Mouse (Mus musculus): ENCODE results near the gene Npas2.

Npas2 gene

GRCm38 (mm10) chr1:39192997-39193861 lies at the start of gene Npas2:
Gene Npas2, plus strand, starts transcription at chr1:39193731.
- no peak for DNase-seq (ENCODE audit: low spot score)

GRCm38 (mm10) chr1:39156778-39157177 lies 36.8 kb upstream of the Npas2 start:
- no peak for DNase-seq (ENCODE audit: low spot score)

DNA sequence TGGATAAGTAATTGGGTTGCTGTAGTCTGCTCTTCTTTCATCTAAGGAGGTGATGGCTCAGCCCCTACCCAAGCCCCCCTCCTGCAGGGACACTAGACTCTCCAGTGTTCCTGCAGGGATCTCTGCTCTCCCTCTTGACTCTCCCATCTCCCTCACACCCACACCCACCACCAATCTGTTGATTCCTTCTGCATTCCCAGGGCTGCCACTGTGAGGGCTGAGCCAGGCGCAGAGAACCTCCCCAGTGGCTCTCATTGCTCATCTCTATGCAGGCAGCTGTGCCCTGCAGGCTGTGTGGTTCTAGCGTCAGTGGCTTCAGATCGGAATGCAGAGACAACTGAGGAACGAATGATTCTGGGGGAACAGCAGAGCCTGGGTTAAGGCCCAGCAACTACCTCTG lies 33.4 kb upstream of the Npas2 start:
- no peak for DNase-seq (ENCODE audit: low spot score)

DNA sequence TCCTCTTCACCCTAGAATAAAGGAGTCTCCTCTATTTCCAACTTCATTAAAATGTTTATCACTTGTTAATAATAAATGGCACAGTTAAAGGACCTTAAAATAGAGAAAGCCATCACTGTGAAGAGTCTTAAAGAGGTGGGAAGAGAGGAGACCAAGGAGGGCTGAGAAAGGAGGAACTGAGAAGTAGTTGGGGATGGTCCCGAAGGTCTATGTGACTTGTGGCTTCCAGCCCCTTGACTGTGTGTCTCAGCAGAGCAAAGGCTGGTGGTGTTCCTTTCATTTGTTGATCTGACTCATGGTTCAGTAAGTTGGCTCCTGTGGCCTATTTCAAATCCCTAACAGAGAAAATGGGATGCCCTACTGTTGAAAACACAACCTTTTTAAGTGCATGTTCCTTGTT lies 30.5 kb upstream of the Npas2 start:
- DNase-seq (ENCODE audit: low spot score), result no peak

DNA sequence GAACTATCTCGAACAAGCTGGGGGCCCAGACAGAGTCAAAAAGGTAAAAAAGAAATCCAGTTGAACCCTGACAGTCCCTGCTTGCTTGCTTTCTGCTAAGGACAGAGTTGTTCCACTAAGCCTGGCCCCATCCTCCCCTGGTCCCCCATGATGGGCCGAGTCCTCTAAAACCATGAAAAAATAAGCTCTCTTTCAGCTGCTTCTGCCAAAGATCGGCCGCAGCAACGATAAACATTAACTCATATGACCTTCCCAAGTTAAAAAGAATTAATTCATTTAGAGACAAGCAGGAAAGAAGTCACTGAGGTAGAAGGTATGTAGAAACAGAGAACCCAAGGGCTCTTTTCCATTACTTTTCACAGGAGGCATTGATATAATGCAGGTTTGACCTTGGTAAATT lies 16.8 kb upstream of the Npas2 start:
- no peak for DNase-seq (ENCODE audit: low spot score)

DNA sequence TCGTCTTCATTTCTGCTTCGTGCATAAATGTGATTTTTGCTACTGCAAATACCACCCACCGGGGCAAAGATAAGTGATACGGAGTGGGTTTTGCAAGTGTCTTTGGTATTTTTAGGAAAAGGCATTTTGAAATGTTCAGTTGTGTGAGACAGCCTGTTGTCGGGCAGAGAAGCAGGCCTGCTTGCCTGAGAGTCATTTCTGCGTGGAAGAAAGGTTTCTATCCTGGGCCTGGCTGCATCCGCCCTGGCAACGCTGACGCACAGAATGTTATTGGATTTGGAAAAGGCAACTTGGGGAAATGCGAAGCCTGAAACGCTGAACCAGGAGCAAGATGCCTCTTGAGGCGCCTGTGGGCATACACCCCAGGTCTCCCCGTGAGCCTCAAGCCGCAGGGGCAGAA lies 16.3 kb upstream of the Npas2 start:
- DNase-seq (ENCODE audit: low spot score), result no peak

GRCm38 (mm10) chr1:39179806-39180205 lies 13.7 kb upstream of the Npas2 start:
- no peak for DNase-seq (ENCODE audit: low spot score)

GRCm38 (mm10) chr1:39180517-39180916 lies 13.0 kb upstream of the Npas2 start:
- DNase-seq (ENCODE audit: low spot score), result no peak

GRCm38 (mm10) chr1:39181901-39182300 lies 11.6 kb upstream of the Npas2 start:
- DNase-seq (ENCODE audit: low spot score), result no peak

GRCm38 (mm10) chr1:39185833-39186232 lies 7.7 kb upstream of the Npas2 start:
- no peak for DNase-seq (ENCODE audit: low spot score)

DNA sequence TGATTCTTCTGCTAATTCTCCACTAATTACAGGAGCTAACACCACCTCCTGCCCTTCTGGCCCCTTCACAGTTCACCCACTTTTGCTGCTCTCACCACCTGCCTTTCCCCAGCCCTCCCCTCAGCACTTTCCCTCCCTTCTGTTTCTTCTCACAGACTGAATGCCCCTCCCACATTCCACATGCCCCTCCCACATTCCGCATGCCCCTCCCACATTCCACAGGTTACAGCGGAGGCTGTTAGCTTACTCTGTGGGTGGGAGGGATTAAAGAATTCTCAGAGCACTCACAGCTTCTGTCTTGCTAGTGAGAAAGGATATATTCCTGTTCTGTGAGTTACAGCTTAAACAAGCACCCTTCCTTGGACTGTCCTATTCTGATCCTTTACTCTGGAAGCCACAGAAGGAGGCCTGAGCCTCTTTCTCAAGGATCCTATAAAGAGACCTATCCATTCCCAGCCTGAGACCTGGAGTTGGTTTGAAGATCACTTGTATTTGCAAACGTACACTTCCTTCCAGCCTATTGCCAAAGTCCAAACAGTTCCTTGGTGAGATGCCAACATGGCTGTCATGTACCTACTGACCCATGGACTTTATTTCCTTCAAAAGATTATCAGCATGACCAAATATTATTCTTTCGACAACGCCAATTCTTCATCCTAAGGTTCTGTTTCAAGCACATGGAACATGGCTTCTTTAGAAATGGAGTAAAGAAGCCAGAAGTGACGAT lies 6.7 kb upstream of the Npas2 start:
- DNase-seq (ENCODE audit: low spot score), result peak; percentile 67

- DNase-seq (ENCODE audit: low spot score), result no peak
Observed at GRCm38 (mm10) chr1:39191122-39191521, 2.4 kb upstream of the Npas2 start.

DNA sequence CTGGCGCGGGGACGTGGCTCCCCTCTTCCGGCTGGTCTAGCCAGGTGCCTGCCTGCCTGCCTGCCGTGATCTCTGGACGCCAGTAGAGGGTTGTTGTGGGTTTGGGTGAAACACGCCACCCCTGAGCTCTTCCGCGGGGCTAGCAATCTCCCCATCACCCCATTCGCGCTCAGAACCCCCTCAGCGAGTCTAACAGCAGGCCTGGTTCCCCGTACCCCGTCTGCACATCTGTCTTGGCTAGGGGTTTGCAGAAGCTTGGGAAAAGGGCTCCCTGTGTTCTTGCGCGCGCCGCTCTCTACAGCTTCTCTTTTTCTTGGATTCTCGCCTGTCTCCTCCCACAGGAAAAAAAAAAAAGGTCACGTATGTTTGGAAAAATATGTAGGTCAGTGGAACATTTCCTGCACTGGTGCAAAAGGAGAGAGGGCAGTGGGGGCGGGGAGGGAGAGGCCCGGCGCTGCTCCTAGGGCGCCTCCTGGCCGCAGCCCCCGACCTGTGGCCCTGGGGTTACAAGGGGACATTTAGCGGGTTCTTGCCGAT lies 1.0 kb upstream of the Npas2 start:
- peak; percentile 75 for DNase-seq (ENCODE audit: low spot score)

GRCm38 (mm10) chr1:39193862-39194675 lies 538 bp downstream of the Npas2 start:
- DNase-seq (ENCODE audit: low spot score), result no peak

DNA sequence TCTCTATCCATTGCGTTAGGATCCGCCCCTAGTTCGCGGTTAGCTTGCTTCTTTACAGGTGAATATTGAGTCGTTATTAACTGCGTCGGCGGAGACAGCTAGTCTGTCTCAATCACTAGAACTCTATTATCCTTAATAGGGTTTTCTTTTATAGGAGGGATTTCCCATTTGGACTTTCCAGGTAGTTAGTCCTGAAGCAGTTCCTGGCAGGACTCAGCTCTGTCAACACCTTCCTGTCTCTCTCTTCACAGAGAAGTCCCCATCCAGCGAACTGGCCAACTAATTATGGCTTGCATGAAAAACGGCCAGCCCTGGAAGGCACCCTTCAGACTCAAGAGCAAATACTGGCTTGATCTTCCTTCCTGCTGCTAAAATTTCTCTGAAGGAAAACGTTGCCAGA lies 1.4 kb downstream of the Npas2 start:
- DNase-seq (ENCODE audit: low spot score), result no peak

DNA sequence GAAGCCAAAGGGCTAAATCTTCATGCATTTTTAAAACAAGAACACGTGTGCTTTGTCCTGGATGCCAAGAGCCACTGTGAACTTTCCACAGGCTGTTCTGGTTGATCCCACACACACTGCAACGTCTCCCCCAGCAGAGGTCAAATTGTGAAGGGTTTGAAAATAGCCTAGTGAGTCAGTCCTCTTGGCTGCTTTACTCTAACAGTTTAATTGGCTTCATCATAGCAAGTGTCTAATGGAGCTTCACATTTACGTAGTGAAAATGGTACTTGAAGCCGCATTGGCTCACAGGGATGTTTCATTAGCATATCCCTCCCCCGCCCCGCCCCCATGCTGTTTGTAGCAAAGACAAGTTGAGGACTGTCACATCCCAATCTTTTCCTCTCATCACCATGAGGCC lies 2.6 kb downstream of the Npas2 start:
- DNase-seq (ENCODE audit: low spot score), result no peak

DNA sequence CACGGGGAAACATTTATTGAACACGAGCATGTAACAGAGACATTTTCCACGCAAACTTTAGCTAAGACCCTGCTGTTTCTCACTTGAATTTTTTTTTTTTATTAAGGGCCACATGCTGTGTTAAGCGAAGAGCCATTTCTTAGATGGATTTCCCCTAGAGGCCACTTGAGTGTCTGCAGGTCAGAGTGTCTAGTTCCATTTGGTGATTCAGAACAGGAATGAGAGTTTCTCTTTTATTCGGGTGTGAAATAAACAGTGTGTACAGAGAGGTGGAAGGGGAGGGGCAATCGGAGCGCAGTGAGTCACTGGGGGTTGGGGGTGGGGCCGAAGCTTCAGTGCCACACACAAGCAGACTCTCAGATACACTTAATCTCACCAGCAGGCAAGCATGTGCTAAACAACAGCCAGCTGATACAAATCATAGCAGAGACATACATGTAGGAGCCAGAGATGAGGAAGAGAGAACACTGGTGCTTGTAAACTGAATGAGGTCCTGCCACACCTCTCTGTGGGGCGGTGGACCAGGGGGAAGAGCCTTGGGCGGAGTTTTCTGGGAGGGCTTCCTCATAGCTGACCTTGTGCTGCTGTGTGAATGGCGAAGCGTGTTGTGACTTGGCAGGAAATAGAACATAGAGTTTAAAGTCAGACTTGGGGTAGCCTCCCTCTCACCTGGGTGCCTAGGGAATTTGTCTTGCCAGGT lies 3.3 kb downstream of the Npas2 start:
- DNase-seq (ENCODE audit: low spot score), result peak; percentile 43

- no peak for DNase-seq (ENCODE audit: low spot score)
Observed at GRCm38 (mm10) chr1:39205021-39205420, 11.5 kb downstream of the Npas2 start.

GRCm38 (mm10) chr1:39205697-39206096 lies 12.2 kb downstream of the Npas2 start:
- DNase-seq (ENCODE audit: low spot score), result no peak

DNA sequence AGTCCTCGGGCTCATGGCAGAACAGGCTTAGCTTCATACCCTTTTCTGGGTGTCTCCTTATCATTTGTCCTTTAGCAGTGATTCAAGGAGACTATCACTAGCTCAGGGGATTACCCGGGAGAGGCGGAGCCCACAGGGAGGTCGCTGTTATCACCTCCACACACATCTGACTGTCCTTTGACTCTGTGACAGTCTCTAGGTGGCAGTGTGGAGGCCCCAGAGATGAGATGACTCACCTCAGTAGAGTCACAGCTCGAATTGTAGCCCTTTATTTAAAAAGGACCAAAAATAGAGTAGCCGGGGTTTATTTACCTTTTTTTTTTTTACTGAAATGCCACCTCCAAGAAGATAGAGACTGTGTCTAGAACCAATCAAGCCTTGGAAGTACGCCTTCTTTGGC lies 13.4 kb downstream of the Npas2 start:
- DNase-seq (ENCODE audit: low spot score), result no peak

DNA sequence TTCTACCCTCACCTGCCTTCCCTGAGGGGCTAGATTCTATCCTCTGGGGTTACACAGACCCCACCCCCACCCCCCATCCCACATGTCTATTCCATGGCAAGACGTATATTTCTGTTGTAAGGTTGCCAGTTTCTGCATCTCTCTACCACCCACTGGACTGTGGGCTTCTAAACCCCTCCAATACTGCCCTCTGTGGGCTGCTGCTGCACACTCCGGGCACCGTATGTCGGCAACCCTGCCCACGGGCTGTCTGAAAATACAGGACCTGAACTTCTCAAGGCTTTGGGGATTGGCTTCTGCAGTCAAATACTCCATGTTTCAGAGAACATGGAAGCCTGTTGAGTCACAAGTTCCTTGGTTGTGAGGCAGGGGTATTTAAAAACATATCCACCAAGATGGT lies 17.4 kb downstream of the Npas2 start:
- no peak for DNase-seq (ENCODE audit: low spot score)

DNA sequence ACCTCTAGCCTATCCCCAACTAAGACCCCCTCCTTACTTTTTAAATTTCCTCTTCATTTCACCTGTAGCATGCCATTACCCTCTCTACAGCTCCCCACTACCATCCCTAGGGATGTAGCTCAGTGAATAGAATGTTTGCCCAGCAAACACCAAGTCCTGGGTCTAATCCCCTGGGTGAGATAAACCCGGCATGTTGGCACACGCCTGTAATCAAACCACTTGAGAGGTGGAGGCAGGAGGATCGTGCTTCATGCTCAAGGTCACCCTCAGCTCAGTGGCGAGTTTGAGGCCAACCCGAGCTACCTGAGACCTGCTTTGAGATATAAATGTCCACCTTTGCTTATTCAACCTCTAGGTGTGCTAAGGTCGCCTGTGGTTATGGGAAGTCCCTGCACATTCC lies 19.5 kb downstream of the Npas2 start:
- no peak for DNase-seq (ENCODE audit: low spot score)
